Mouse (Mus musculus) large intestine, adult 2 months (tissue): Measurements from ENCODE around the gene Gm28891. TPM values are rescaled to one million over a fixed set of nuclear protein-coding genes. Genes with fewer than 3 reads are reported as not detected.
"Not testable (repeated sequence)": the region's sequence is repeated elsewhere in the genome, so short reads cannot be mapped to it uniquely, and the experiment has no call there.

ENCODE experiments used
- DNase-seq: peaks from one replicate; pipeline ENCODE4 v3.0.0-alpha.2; 2012; ENCODE audit warnings: low read depth, low spot score
- WGBS: fragments of 180-500 bp; shearing (Covaris S2); methylation state at CpG from one replicate; pipeline ENCODE4 v1.1.7; 2018; 5-methylcytosine and 5-hydroxymethylcytosine counted together
- polyA plus RNA-seq: library from polyadenylated mRNA; depleted of rRNA; stranded (reverse); fragments of >200 nt; gene quantifications from 2 replicates; pipeline ENCODE4 v1.2.3, GENCODE M21; 2012; rRNA removed

The Gm28891 gene
- polyA plus RNA-seq, result not detected in 2 replicates

- DNase-seq, result not testable (repeated sequence)
- 93% methylated on average over 3 of the region's 8 CpGs for WGBS
Measured at GRCm38 (mm10) chrY:60240902-60241301, at the start of gene Gm28891. Gene Gm28891, plus strand, starts transcription at chrY:60241202.
